Mouse (Mus musculus) lung, postnatal 0 days (tissue): ENCODE data around the gene Gm49395.

Source experiments
- CTCF ChIP-seq: IDR thresholded peaks from 2 replicates; pipeline ENCODE4 v1.5.1; 2016; ENCODE audit warnings: antibody characterized with exemption, mild to moderate bottlenecking
- EP300 ChIP-seq: IDR thresholded peaks from 2 replicates; pipeline ENCODE4 v1.6.1; 2016; ENCODE audit warnings: antibody characterized with exemption, mild to moderate bottlenecking, control low read depth

- TF ChIP-seq CTCF (no peak), EP300 (no peak)
These were observed 46.9 kb downstream of the Gm49395 start for GRCm38 (mm10) chr13:115054783-115055182.
